Mouse (Mus musculus) midbrain, embryonic 14.5 days (tissue): Measurements from ENCODE around the gene Prdm4. TPM values are rescaled to one million over a fixed set of nuclear protein-coding genes. Genes with fewer than 3 reads are reported as not detected.

ENCODE experiments used
- ATAC-seq: fragments of 200-750 bp; cut with Nextera tagmentation; 2 replicates; pipeline ENCODE4 v1.8.0; 2017; ENCODE audit warnings: moderate number of reproducible peaks, moderate library complexity; ENCODE audit not compliant: low FRiP score, low TSS enrichment
- DNase-seq: peaks from one replicate; pipeline ENCODE4 v3.0.0-alpha.2; 2015
- H3K27ac ChIP-seq: fragments of 300-500 bp; sonication (generic); replicated peaks from 2 replicates; pipeline ENCODE4 v1.5.1; 2014; ENCODE audit warnings: mild to moderate bottlenecking, low read depth, low read length, moderate library complexity
- H3K27me3 ChIP-seq: fragments of 300-500 bp; sonication (generic); 2 replicates; pipeline ENCODE4 v1.6.1; 2014; ENCODE audit warnings: low read length, control low read depth, mixed read lengths; ENCODE audit not compliant: control insufficient read depth, insufficient read depth
- H3K36me3 ChIP-seq: fragments of 300-500 bp; sonication (generic); 2 replicates; pipeline ENCODE4 v1.6.1; 2014; ENCODE audit warnings: low read length, control low read depth; ENCODE audit not compliant: control insufficient read depth, insufficient read depth
- H3K4me1 ChIP-seq: fragments of 300-500 bp; sonication (generic); 2 replicates; pipeline ENCODE4 v1.6.1; 2014; ENCODE audit warnings: mild to moderate bottlenecking, antibody characterized with exemption, low read length, control low read depth; ENCODE audit not compliant: control insufficient read depth, insufficient read depth
- H3K4me2 ChIP-seq: fragments of 300-500 bp; sonication (generic); 2 replicates; pipeline ENCODE4 v1.6.1; 2014; ENCODE audit warnings: mild to moderate bottlenecking, low read length, moderate library complexity
- H3K4me3 ChIP-seq: fragments of 300-500 bp; sonication (generic); replicated peaks from 2 replicates; pipeline ENCODE4 v1.5.1; 2014; ENCODE audit warnings: low read depth, low read length
- H3K9ac ChIP-seq: fragments of 300-500 bp; sonication (generic); replicated peaks from 2 replicates; pipeline ENCODE4 v1.6.1; 2014; ENCODE audit warnings: mild to moderate bottlenecking, low read length, moderate library complexity
- H3K9me3 ChIP-seq: fragments of 300-500 bp; sonication (generic); 2 replicates; pipeline ENCODE4 v1.6.1; 2016; ENCODE audit warnings: low read length, control low read depth, mixed read lengths; ENCODE audit not compliant: control insufficient read depth
- WGBS: fragments of 180-500 bp; shearing (Covaris S2); extraction: QIAGEN DNeasy Blood & Tissue Kit; methylation state at CpG from one replicate; pipeline ENCODE4 v1.1.7; 2014; 5-methylcytosine and 5-hydroxymethylcytosine counted together
- polyA plus RNA-seq: library from polyadenylated mRNA; unstranded; fragments of >200 nt; fragmentation: Nextera tagmentation; extraction: Ambion mirVana; gene quantifications from 2 replicates; pipeline ENCODE4 v1.2.1, GENCODE M21; 2014

The Prdm4 gene
- 27.6 and 32.9 TPM in 2 replicates for polyA plus RNA-seq

GRCm38 (mm10) chr10:85916498-85917309 lies at the start of gene Prdm4:
Gene Prdm4 (minus strand): TSS chr10:85917142.
- DNase-seq (peak; percentile 99), ATAC-seq (peak; percentile 100)
- Histone ChIP-seq H3K27ac (peak within 1 kb of the TSS; percentile 79), H3K9me3 (no peaks in the 10 kb centered on the region), H3K36me3 (peaks cover 25% of the 10 kb centered on the region), H3K27me3 (no peaks in the 10 kb centered on the region), H3K4me1 (peaks cover 6% of the 10 kb centered on the region), H3K4me2 (peak within 1 kb of the TSS; percentile 77), H3K9ac (peak within 1 kb of the TSS; percentile 84), H3K4me3 (peak within 1 kb of the TSS; percentile 93)
- WGBS, result under 1% methylated on average over 81 of the region's 90 CpGs

GRCm38 (mm10) chr10:85966476-85966875 lies 49.5 kb upstream of the Prdm4 start:
- Histone ChIP-seq H3K9me3 (no peaks in the 10 kb centered on the region), H3K27ac (no peak overlapping the region), H3K4me2 (no peak overlapping the region), H3K4me3 (no peak overlapping the region), H3K9ac (no peak overlapping the region), H3K36me3 (no peaks in the 10 kb centered on the region), H3K4me1 (no peaks in the 10 kb centered on the region), H3K27me3 (no peaks in the 10 kb centered on the region)
- DNase-seq, result no peak
- 45% methylated on average over 2 of the region's 2 CpGs for WGBS
- ATAC-seq, result no peak

GRCm38 (mm10) chr10:85964316-85964715 lies 47.4 kb upstream of the Prdm4 start:
- no peak overlapping the region for H3K9ac ChIP-seq
- 84% methylated on average over 7 of the region's 7 CpGs for WGBS
- no peak for ATAC-seq

GRCm38 (mm10) chr10:85962897-85963296 lies 46.0 kb upstream of the Prdm4 start:
- Histone ChIP-seq H3K27me3 (no peaks in the 10 kb centered on the region), H3K4me2 (no peak overlapping the region), H3K4me3 (no peak overlapping the region), H3K4me1 (no peaks in the 10 kb centered on the region), H3K9ac (no peak overlapping the region), H3K36me3 (no peaks in the 10 kb centered on the region), H3K9me3 (no peaks in the 10 kb centered on the region), H3K27ac (no peak overlapping the region)
- ATAC-seq (no peak), DNase-seq (no peak)
- 74% methylated on average over 9 of the region's 9 CpGs for WGBS

More at GRCm38 (mm10) chr10:85964316-85964715, 47.4 kb upstream of the Prdm4 start:
- no peak overlapping the region for H3K27ac ChIP-seq
- no peaks in the 10 kb centered on the region for H3K36me3 ChIP-seq
- H3K27me3 ChIP-seq, result no peaks in the 10 kb centered on the region
- no peaks in the 10 kb centered on the region for H3K4me1 ChIP-seq
- DNase-seq, result no peak
- no peak overlapping the region for H3K4me2 ChIP-seq
- no peak overlapping the region for H3K4me3 ChIP-seq
- H3K9me3 ChIP-seq, result no peaks in the 10 kb centered on the region

GRCm38 (mm10) chr10:85957464-85957950 lies 40.6 kb upstream of the Prdm4 start, which contains the start of gene Rtcb:
Gene Rtcb (minus strand): TSS chr10:85957823.
- H3K4me3 ChIP-seq, result peak within 1 kb of the TSS; percentile 94
- peak within 1 kb of the TSS; percentile 94 for H3K9ac ChIP-seq
- under 1% methylated on average over 38 of the region's 38 CpGs for WGBS
- H3K9me3 ChIP-seq, result no peaks in the 10 kb centered on the region
- DNase-seq, result peak; percentile 98
- no peaks in the 10 kb centered on the region for H3K4me1 ChIP-seq
- ATAC-seq, result peak; percentile 92
- H3K36me3 ChIP-seq, result peaks cover 26% of the 10 kb centered on the region
- no peaks in the 10 kb centered on the region for H3K27me3 ChIP-seq
- peak within 1 kb of the TSS; percentile 70 for H3K4me2 ChIP-seq
- peak within 1 kb of the TSS; percentile 72; the same call in 1 of the 2 replicates for H3K27ac ChIP-seq

GRCm38 (mm10) chr10:85956871-85957419 lies 40.0 kb upstream of the Prdm4 start:
- peak overlapping the region; percentile 72; the same call in 1 of the 2 replicates for H3K27ac ChIP-seq
- no peak for DNase-seq

GRCm38 (mm10) chr10:85954429-85954828 lies 37.5 kb upstream of the Prdm4 start:
- no peak for ATAC-seq
- Histone ChIP-seq H3K36me3 (peaks cover 49% of the 10 kb centered on the region), H3K9ac (no peak overlapping the region), H3K4me2 (no peak overlapping the region), H3K9me3 (no peaks in the 10 kb centered on the region), H3K4me1 (no peaks in the 10 kb centered on the region), H3K27me3 (no peaks in the 10 kb centered on the region), H3K4me3 (no peak overlapping the region), H3K27ac (no peak overlapping the region)
- WGBS, result 96% methylated on average over 2 of the region's 2 CpGs
- no peak for DNase-seq

More at GRCm38 (mm10) chr10:85956871-85957419, 40.0 kb upstream of the Prdm4 start:
- H3K9ac ChIP-seq, result peak overlapping the region; percentile 94
- peak overlapping the region; percentile 70 for H3K4me2 ChIP-seq
- H3K36me3 ChIP-seq, result peaks cover 31% of the 10 kb centered on the region
- no peaks in the 10 kb centered on the region for H3K4me1 ChIP-seq
- 0 out of 2 replicates have a peak, but pooled peaks have one; percentile 9 for ATAC-seq
- no peaks in the 10 kb centered on the region for H3K9me3 ChIP-seq
- H3K27me3 ChIP-seq, result no peaks in the 10 kb centered on the region
- 6% methylated on average over 20 of the region's 20 CpGs for WGBS
- H3K4me3 ChIP-seq, result peak overlapping the region; percentile 94

GRCm38 (mm10) chr10:85953401-85953800 lies 36.5 kb upstream of the Prdm4 start:
- no peaks in the 10 kb centered on the region for H3K4me1 ChIP-seq
- DNase-seq, result no peak
- peaks cover 58% of the 10 kb centered on the region for H3K36me3 ChIP-seq
- ATAC-seq, result no peak
- no peak overlapping the region for H3K4me2 ChIP-seq
- no peaks in the 10 kb centered on the region for H3K9me3 ChIP-seq
- H3K27me3 ChIP-seq, result no peaks in the 10 kb centered on the region
- H3K27ac ChIP-seq, result no peak overlapping the region
- no peak overlapping the region for H3K9ac ChIP-seq
- no peak overlapping the region for H3K4me3 ChIP-seq
- WGBS, result 90% methylated on average over 3 of the region's 3 CpGs
